Mouse (Mus musculus): Measurements from ENCODE around the gene Atp13a2.

Atp13a2 gene

GRCm38 (mm10) chr4:141005983-141006382 lies 19.3 kb downstream of the Atp13a2 start:
- no peak for DNase-seq

GRCm38 (mm10) chr4:141008028-141008427 lies 21.4 kb downstream of the Atp13a2 start:
- no peak for DNase-seq

GRCm38 (mm10) chr4:141010118-141010517 lies 23.4 kb downstream of the Atp13a2 start, which contains the start of gene Mfap2:
Mfap2 (plus strand) TSS chr4:141010418.
- DNase-seq, result no peak

GRCm38 (mm10) chr4:141010526-141010925 lies 23.9 kb downstream of the Atp13a2 start:
- DNase-seq, result peak; percentile 36

- no peak for DNase-seq
Observed at GRCm38 (mm10) chr4:141010941-141011429, 24.3 kb downstream of the Atp13a2 start.

- no peak for DNase-seq
Observed at GRCm38 (mm10) chr4:141011556-141012328, 25.1 kb downstream of the Atp13a2 start.

- no peak for DNase-seq
Observed at GRCm38 (mm10) chr4:141012558-141012957, 25.9 kb downstream of the Atp13a2 start.

- DNase-seq, result no peak
Observed at GRCm38 (mm10) chr4:141014114-141014513, 27.4 kb downstream of the Atp13a2 start.

- no peak for DNase-seq
Observed at GRCm38 (mm10) chr4:141014856-141015255, 28.2 kb downstream of the Atp13a2 start.

- no peak for DNase-seq
Observed at GRCm38 (mm10) chr4:141015356-141015755, 28.7 kb downstream of the Atp13a2 start.

GRCm38 (mm10) chr4:141016311-141016710 lies 29.6 kb downstream of the Atp13a2 start:
- DNase-seq, result no peak

GRCm38 (mm10) chr4:141017657-141018436 lies 31.2 kb downstream of the Atp13a2 start:
- DNase-seq, result no peak

GRCm38 (mm10) chr4:141020220-141020619 lies 33.5 kb downstream of the Atp13a2 start:
- no peak for DNase-seq

GRCm38 (mm10) chr4:141020811-141021613 lies 34.3 kb downstream of the Atp13a2 start:
- DNase-seq, result no peak

- no peak for DNase-seq
Observed at GRCm38 (mm10) chr4:141021614-141021929, 34.9 kb downstream of the Atp13a2 start.

- DNase-seq, result no peak
Observed at GRCm38 (mm10) chr4:141024052-141024451, 37.4 kb downstream of the Atp13a2 start.

- no peak for DNase-seq
Observed at GRCm38 (mm10) chr4:141024992-141025391, 38.3 kb downstream of the Atp13a2 start.

GRCm38 (mm10) chr4:141030541-141031206 lies 44.0 kb downstream of the Atp13a2 start:
- no peak for DNase-seq

- peak; percentile 83 for DNase-seq
Observed at GRCm38 (mm10) chr4:141031733-141032132, 45.1 kb downstream of the Atp13a2 start.

GRCm38 (mm10) chr4:141033606-141034549 lies 47.2 kb downstream of the Atp13a2 start:
- no peak for DNase-seq

GRCm38 (mm10) chr4:141041117-141041516 lies 54.4 kb downstream of the Atp13a2 start:
- DNase-seq, result no peak

All from thymus, postnatal 14 days (tissue).